Mouse (Mus musculus) CD4-positive, CD25-positive, alpha-beta regulatory T cell, adult 2 months (primary cell): ENCODE results near the gene Scp2d1.
"Not testable (repeated sequence)": the region's sequence is repeated elsewhere in the genome, so short reads cannot be mapped to it uniquely, and the experiment has no call there.

Experiments
- DNase-seq: peaks from one replicate; pipeline ENCODE4 v3.0.0-alpha.2; 2012; ENCODE audit warnings: low read depth, low spot score

The Scp2d1 gene

GRCm38 (mm10) chr2:144823356-144823755 lies at the start of gene Scp2d1:
Gene Scp2d1, plus strand, starts transcription at chr2:144823656.
- DNase-seq = not testable (repeated sequence)

GRCm38 (mm10) chr2:144774636-144775160 lies 48.8 kb upstream of the Scp2d1 start:
- no peak for DNase-seq

- no peak for DNase-seq
Measured at GRCm38 (mm10) chr2:144775626-144776025, 47.8 kb upstream of the Scp2d1 start.

GRCm38 (mm10) chr2:144779263-144779662 lies 44.2 kb upstream of the Scp2d1 start:
- DNase-seq = no peak

- no peak for DNase-seq
Measured at GRCm38 (mm10) chr2:144780731-144781130, 42.7 kb upstream of the Scp2d1 start.

- no peak for DNase-seq
Measured at GRCm38 (mm10) chr2:144781871-144782270, 41.6 kb upstream of the Scp2d1 start.

GRCm38 (mm10) chr2:144782481-144782880 lies 41.0 kb upstream of the Scp2d1 start:
- no peak for DNase-seq

GRCm38 (mm10) chr2:144783190-144783589 lies 40.3 kb upstream of the Scp2d1 start:
- DNase-seq = no peak

- DNase-seq = no peak
Measured at GRCm38 (mm10) chr2:144783831-144784230, 39.6 kb upstream of the Scp2d1 start.

- no peak for DNase-seq
Measured at GRCm38 (mm10) chr2:144791671-144792294, 31.7 kb upstream of the Scp2d1 start.

GRCm38 (mm10) chr2:144797515-144797914 lies 25.9 kb upstream of the Scp2d1 start:
- DNase-seq = no peak

- no peak for DNase-seq
Measured at GRCm38 (mm10) chr2:144807766-144808754, 15.4 kb upstream of the Scp2d1 start.

GRCm38 (mm10) chr2:144828457-144828985 lies 5.1 kb downstream of the Scp2d1 start:
- no peak for DNase-seq

GRCm38 (mm10) chr2:144836667-144837311 lies 13.3 kb downstream of the Scp2d1 start:
- no peak for DNase-seq

GRCm38 (mm10) chr2:144837312-144837679 lies 13.8 kb downstream of the Scp2d1 start:
- no peak for DNase-seq

GRCm38 (mm10) chr2:144868827-144869226 lies 45.4 kb downstream of the Scp2d1 start:
- no peak for DNase-seq
